Mouse (Mus musculus): ENCODE results near the gene Rnf10. TPM values are rescaled to one million over a fixed set of nuclear protein-coding genes. Genes with fewer than 3 reads are reported as not detected.

Rnf10 gene
- total RNA-seq, 2 experiments from 2014 or later, result 263 to 281 TPM

- no peak for DNase-seq
These were observed 68.8 kb downstream of the Rnf10 start for GRCm38 (mm10) chr5:115203735-115204561.

- no peak for DNase-seq
These were observed 78.0 kb downstream of the Rnf10 start for GRCm38 (mm10) chr5:115194626-115195221.

GRCm38 (mm10) chr5:115193669-115194625 lies 78.8 kb downstream of the Rnf10 start, which contains the start of gene Cabp1:
Gene Cabp1 (minus strand): TSS chr5:115194381.
- DNase-seq, result no peak

- DNase-seq, result peak; percentile 59
These were observed 79.5 kb downstream of the Rnf10 start for GRCm38 (mm10) chr5:115193226-115193625.

- no peak for DNase-seq
These were observed 79.9 kb downstream of the Rnf10 start for GRCm38 (mm10) chr5:115192828-115193195.

GRCm38 (mm10) chr5:115191880-115192827 lies 80.5 kb downstream of the Rnf10 start:
- DNase-seq, result no peak

Other genes with a start within 250 kb of the Rnf10 start
- not detected for gene Gm10401, start 174.6 kb downstream of the Rnf10 start, total RNA-seq (2021)
- gene Acads, start 153.6 kb downstream of the Rnf10 start, total RNA-seq (2021), result 10 to 100 TPM; 65.8 TPM
- gene Unc119b, start 137.9 kb downstream of the Rnf10 start, total RNA-seq (2021), result 10 to 100 TPM; 10.2 to 12.9 TPM
- gene Mlec, start 114.7 kb downstream of the Rnf10 start, total RNA-seq (2021), result 100 to 1,000 TPM; 156 to 196 TPM
- gene Cabp1, start 78.5 kb downstream of the Rnf10 start, total RNA-seq (2021), result 1 to 10 TPM; 1.6 TPM
- gene Pop5, start 37.1 kb downstream of the Rnf10 start, total RNA-seq (2021), result 10 to 100 TPM; 29.2 to 30.7 TPM
- gene Coq5, start 6.8 kb upstream of the Rnf10 start, total RNA-seq (2021), result 100 to 1,000 TPM in 1 of 2 experiments, 10 to 100 TPM in 1; 91.7 to 100 TPM
- gene Dynll1, start 28.1 kb upstream of the Rnf10 start, total RNA-seq (2021), result 100 to 1,000 TPM; 100 to 102 TPM
- gene Srsf9, start 54.3 kb upstream of the Rnf10 start, total RNA-seq (2021), result 10 to 100 TPM; 10.7 to 12.9 TPM
- 10 to 100 TPM; 20.5 to 22.1 TPM for gene Gatc, start 68.3 kb upstream of the Rnf10 start, total RNA-seq (2021)
- 10 to 100 TPM; 17.5 to 18.4 TPM for gene Triap1, start 68.3 kb upstream of the Rnf10 start, total RNA-seq (2021)
- 10 to 100 TPM; 60.7 to 80.9 TPM for gene Cox6a1, start 76.1 kb upstream of the Rnf10 start, total RNA-seq (2021)
- gene Msi1, start 156.7 kb upstream of the Rnf10 start, total RNA-seq (2021), result under 1 TPM; 0.29 to 0.61 TPM
- gene Pla2g1b, start 193.4 kb upstream of the Rnf10 start, total RNA-seq (2021), result not detected
- 10 to 100 TPM; 13.8 to 14.1 TPM for gene Sirt4, start 211.8 kb upstream of the Rnf10 start, total RNA-seq (2021)
- gene Pxn, start 233.8 kb upstream of the Rnf10 start, total RNA-seq (2021), result 10 to 100 TPM; 70.0 to 78.1 TPM